Mouse (Mus musculus): ENCODE results near the gene Lyst.
"Not testable (repeated sequence)": the region's sequence is repeated elsewhere in the genome, so short reads cannot be mapped to it uniquely, and the experiment has no call there.

DNA sequence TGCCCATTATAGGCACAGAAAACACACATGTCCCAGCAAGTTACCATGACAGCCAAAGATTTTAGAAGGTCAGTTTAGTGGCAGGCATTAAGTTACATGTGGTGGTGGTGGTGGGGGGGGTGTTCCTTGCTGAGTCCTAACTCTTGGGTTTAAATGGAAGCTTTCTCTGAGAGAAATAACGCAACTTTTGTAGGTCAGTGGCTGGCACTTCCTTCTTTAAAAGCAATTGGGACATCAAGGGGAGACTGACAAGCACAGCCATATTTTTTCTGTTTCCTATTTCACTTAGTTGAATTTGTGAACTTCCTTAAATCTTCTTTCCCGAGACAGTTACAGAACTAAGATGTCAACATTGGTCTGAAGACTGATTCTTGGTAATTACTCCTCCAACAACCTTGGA is 75.9 kb downstream of the Lyst start:
- TF ChIP-seq MYOD1 (IDR thresholded peaks at IDR 0.05; ENCODE audit: control insufficient read depth, insufficient read length, low read depth); CTCF (IDR thresholded peaks at IDR 0.05; ENCODE audit: control insufficient read depth, insufficient read depth, insufficient read length); MYOG (IDR thresholded peaks at IDR 0.05; ENCODE audit: control insufficient read depth, extremely low read depth, insufficient read length); MAX (IDR thresholded peaks at IDR 0.05): not testable (repeated sequence)

All from C2C12 (cell line).